Mouse (Mus musculus): Measurements from ENCODE around the gene Tor4a. TPM values are rescaled to one million over a fixed set of nuclear protein-coding genes. Genes with fewer than 3 reads are reported as not detected.

Tor4a gene
- polyA plus RNA-seq (2015; fragmentation: Nextera tagmentation; extraction: Ambion mirVana), result 16.0 and 16.8 TPM in 2 replicates

DNA sequence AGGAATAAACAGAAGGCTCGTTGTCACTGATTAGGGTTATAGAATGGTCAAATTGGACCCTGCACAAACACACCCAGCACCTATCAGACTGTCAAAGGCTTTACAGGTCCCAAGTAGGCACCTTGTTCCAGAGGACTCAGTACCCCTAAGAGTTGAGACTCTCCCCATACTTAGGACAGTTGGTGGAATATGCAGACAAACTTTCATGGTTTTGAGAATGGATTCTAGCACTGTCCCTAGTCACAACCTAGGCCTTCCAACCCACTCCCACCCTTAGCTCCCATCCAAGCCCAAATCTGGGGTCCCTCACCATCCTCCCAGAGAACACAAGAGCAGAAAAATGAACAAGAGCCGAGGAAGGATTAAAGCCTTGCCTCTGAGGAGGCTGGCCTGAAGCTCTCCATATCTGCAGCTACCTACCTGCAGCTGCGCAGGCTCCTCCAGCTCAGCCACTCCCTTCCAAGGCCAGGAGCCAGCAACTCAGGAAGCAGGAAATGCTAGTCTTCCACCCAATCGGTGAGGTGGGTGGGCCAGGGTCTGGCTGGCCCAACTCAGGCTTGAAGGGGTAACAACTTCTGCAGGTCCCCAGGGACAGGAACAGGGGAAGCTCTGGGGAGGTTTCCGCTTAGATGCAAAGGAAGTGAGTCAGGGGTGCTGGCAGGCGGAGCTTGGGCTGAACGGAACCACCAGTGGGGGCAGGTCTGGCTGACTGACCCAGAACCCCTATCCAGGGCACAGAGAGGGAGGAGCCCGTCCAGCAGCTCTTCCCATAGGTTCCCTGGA is at the start of gene Tor4a:
TSS of gene Tor4a (minus strand) at position 715 of the 783 bp plus-strand sequence.
- H3K36me3 ChIP-seq (ENCODE audit: insufficient read depth, low read length), result peaks cover 25% of the 10 kb centered on the region
- peak; percentile 79 for ATAC-seq (ENCODE audit: low FRiP score, low TSS enrichment)
- peak within 1 kb of the TSS; percentile 48 for H3K4me3 ChIP-seq (ENCODE audit: low read length)
- peak within 1 kb of the TSS; percentile 58 for H3K9ac ChIP-seq (replicated peaks; ENCODE audit: low read length)
- H3K27me3 ChIP-seq (ENCODE audit: insufficient read depth, low read length), result peaks cover 12% of the 10 kb centered on the region
- H3K4me2 ChIP-seq (replicated peaks; ENCODE audit: low read depth, low read length), result peak within 1 kb of the TSS; percentile 70
- 7% methylated on average over 8 of the region's 8 CpGs for WGBS
- H3K4me1 ChIP-seq (ENCODE audit: insufficient read depth, low read length), result peaks cover 40% of the 10 kb centered on the region
- no peaks in the 10 kb centered on the region for H3K9me3 ChIP-seq (ENCODE audit: low read length)
- H3K27ac ChIP-seq (ENCODE audit: low read length), result peak within 1 kb of the TSS; percentile 88

DNA sequence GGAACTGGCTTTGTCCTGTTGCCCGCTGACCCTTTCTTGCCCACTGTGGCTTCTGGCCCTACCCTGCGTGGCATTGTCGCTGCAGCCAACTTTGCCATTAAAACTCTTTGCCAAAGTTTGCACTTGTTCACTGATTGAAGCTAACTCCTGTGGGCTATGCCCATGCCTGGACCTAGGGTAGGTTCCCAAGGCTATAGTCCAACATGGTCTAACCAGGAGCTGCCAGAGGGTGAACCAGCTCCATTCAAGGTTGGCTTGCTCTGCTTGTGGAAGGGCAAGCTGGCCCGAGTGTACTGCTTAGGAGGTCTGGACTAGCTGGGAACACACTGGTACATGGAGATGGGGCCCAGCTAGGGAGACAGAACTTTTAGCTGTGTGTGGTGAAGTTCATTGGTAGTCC is 47.5 kb upstream of the Tor4a start:
- no peak overlapping the region for H3K4me2 ChIP-seq (replicated peaks; ENCODE audit: low read depth, low read length)
- H3K27ac ChIP-seq (ENCODE audit: low read length), result no peak overlapping the region
- H3K36me3 ChIP-seq (ENCODE audit: insufficient read depth, low read length), result peaks cover 19% of the 10 kb centered on the region
- ATAC-seq (ENCODE audit: low FRiP score, low TSS enrichment), result no peak
- H3K9me3 ChIP-seq (ENCODE audit: low read length), result no peaks in the 10 kb centered on the region
- no peak overlapping the region for H3K9ac ChIP-seq (replicated peaks; ENCODE audit: low read length)
- H3K4me1 ChIP-seq (ENCODE audit: insufficient read depth, low read length), result peaks cover 26% of the 10 kb centered on the region
- H3K4me3 ChIP-seq (ENCODE audit: low read length), result no peak overlapping the region
- 87% methylated on average over 4 of the region's 4 CpGs for WGBS
- H3K27me3 ChIP-seq (ENCODE audit: insufficient read depth, low read length), result peaks cover 20% of the 10 kb centered on the region

DNA sequence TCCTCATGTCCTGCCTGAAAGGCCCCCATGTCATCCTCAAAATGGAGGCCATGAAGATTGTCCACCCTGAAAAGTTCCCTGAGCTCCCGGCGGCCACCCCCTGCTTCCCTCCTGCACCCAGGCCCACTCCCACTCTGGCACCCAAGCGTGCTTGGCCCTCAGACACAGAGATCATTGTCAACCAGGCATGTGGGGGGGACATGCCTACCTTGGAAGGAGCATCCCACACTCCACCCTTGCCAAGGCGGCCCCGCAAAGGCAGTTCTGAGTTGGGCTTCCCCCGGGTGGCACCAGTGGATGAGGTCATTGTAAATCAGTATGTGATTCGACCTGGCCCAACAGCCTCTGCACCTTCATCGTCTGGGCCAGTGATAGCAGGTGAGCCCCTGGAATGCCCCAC is 46.7 kb upstream of the Tor4a start:
- Histone ChIP-seq H3K4me1 (ENCODE audit: insufficient read depth, low read length) (peaks cover 26% of the 10 kb centered on the region), H3K27ac (ENCODE audit: low read length) (no peak overlapping the region), H3K9me3 (ENCODE audit: low read length) (no peaks in the 10 kb centered on the region), H3K4me2 (replicated peaks; ENCODE audit: low read depth, low read length) (no peak overlapping the region), H3K4me3 (ENCODE audit: low read length) (no peak overlapping the region), H3K27me3 (ENCODE audit: insufficient read depth, low read length) (peaks cover 20% of the 10 kb centered on the region), H3K9ac (replicated peaks; ENCODE audit: low read length) (no peak overlapping the region), H3K36me3 (ENCODE audit: insufficient read depth, low read length) (peaks cover 13% of the 10 kb centered on the region)
- ATAC-seq (ENCODE audit: low FRiP score, low TSS enrichment), result no peak
- 82% methylated on average over 8 of the region's 8 CpGs for WGBS

DNA sequence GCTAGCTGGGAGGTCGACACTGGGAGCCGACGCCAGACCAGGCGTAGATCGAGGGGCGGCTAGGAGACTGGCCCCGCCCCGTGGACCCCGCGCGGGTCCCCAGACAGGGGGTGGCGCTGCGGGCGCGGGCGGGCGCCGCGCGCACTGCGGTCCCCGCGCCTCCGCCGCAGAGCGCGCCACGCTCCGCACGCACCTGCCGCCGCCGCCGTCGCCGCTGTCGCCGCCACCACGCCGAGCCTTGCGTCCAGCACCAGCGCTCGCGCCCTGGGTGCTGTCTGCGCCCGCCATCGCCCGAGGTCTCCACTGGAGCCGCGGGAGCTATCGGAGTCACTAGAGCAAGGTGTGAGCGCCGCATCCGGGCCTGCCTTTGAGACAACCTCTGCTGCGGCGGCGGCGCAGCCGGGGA is 45.4 kb upstream of the Tor4a start, which contains the start of the genes Rnf208 and Cysrt1:
TSS of gene Rnf208 (plus strand) at position 155 of the 406 bp plus-strand sequence.
TSS of gene Cysrt1 (minus strand) at position 352 of the 406 bp plus-strand sequence.
- Histone ChIP-seq H3K27ac (ENCODE audit: low read length) (peak within 1 kb of the TSS; percentile 56; the same call in 1 of the 2 replicates), H3K4me1 (ENCODE audit: insufficient read depth, low read length) (peaks cover 26% of the 10 kb centered on the region), H3K4me2 (replicated peaks; ENCODE audit: low read depth, low read length) (peak within 1 kb of the TSS; percentile 97), H3K36me3 (ENCODE audit: insufficient read depth, low read length) (0 out of 2 replicates have a peak, but pooled peaks cover 6% of the 10 kb centered on the region), H3K27me3 (ENCODE audit: insufficient read depth, low read length) (peaks cover 20% of the 10 kb centered on the region), H3K9me3 (ENCODE audit: low read length) (no peaks in the 10 kb centered on the region), H3K9ac (replicated peaks; ENCODE audit: low read length) (peak within 1 kb of the TSS; percentile 78), H3K4me3 (ENCODE audit: low read length) (peak within 1 kb of the TSS; percentile 63)
- ATAC-seq (ENCODE audit: low FRiP score, low TSS enrichment), result no peak
- 0% methylated on average over 56 of the region's 59 CpGs for WGBS

DNA sequence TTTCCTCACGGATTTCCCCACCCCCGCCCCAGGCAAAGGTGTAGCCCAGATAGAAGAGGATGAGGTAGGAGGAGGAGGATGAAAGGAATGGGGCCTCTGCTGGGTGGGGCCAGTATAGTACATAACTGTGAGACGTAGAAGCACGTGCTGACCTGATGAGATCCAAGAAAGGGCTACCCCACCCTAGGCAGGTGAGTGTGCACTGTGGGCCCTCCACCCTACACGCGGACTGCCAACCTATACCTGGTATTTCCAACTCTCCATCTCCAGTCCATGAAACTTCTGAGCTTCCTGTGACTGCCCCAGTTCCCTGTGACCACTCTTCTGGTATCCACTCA is 44.7 kb upstream of the Tor4a start:
- peak overlapping the region; percentile 63 for H3K4me3 ChIP-seq (ENCODE audit: low read length)
- 0 out of 2 replicates have a peak overlapping the region, but pooled peaks have one; percentile 56 for H3K27ac ChIP-seq (ENCODE audit: low read length)
- peaks cover 20% of the 10 kb centered on the region for H3K27me3 ChIP-seq (ENCODE audit: insufficient read depth, low read length)
- whole genome bisulfite sequencing, result 12% methylated on average over 6 of the region's 6 CpGs
- 0 out of 2 replicates have a peak, but pooled peaks cover 3% of the 10 kb centered on the region for H3K36me3 ChIP-seq (ENCODE audit: insufficient read depth, low read length)
- H3K4me1 ChIP-seq (ENCODE audit: insufficient read depth, low read length), result peaks cover 26% of the 10 kb centered on the region
- peak overlapping the region; percentile 78; the same call in 1 of the 2 replicates for H3K9ac ChIP-seq (replicated peaks; ENCODE audit: low read length)
- peak overlapping the region; percentile 97 for H3K4me2 ChIP-seq (replicated peaks; ENCODE audit: low read depth, low read length)
- no peak for ATAC-seq (ENCODE audit: low FRiP score, low TSS enrichment)
- no peaks in the 10 kb centered on the region for H3K9me3 ChIP-seq (ENCODE audit: low read length)

DNA sequence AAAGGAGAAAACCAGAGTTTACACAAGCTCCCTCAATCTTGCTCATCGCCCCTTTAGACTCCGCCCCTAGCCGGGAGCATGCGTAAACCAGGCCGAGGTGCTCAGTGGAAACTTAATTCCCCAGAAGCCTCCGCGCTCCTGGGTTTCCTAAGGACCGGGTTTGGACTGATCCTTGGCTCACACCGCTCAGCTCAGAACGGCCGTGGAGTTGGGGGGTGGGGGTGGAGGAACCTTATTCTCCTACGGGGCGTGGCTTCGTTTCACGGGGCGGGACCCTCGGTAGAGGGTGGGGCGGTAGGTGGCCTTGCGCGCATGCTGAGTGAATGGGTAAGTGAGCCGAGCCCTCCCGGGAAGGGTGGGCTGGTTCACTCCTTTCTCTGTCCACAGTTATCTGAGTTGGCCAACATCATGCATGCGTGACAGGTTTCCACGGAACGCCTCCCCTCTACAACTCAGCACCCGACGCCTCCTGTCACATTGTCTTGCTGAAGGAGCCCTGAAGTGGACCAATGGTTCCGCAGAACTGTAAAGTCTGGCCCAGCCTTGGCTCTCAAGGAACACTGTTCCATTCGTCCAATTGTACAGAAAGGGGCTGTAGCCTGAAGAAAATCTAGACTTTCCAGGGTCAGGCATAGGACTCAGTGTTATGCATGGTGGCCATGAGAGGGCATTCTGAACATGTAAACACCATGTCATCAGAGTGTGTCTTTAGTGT is 44.2 kb upstream of the Tor4a start:
- Histone ChIP-seq H3K4me3 (ENCODE audit: low read length) (peak overlapping the region; percentile 63), H3K27me3 (ENCODE audit: insufficient read depth, low read length) (peaks cover 20% of the 10 kb centered on the region), H3K36me3 (ENCODE audit: insufficient read depth, low read length) (0 out of 2 replicates have a peak, but pooled peaks cover 3% of the 10 kb centered on the region), H3K27ac (ENCODE audit: low read length) (peak overlapping the region; percentile 56), H3K9me3 (ENCODE audit: low read length) (no peaks in the 10 kb centered on the region), H3K4me1 (ENCODE audit: insufficient read depth, low read length) (peaks cover 26% of the 10 kb centered on the region), H3K4me2 (replicated peaks; ENCODE audit: low read depth, low read length) (peak overlapping the region; percentile 97), H3K9ac (replicated peaks; ENCODE audit: low read length) (peak overlapping the region; percentile 55)
- ATAC-seq (ENCODE audit: low FRiP score, low TSS enrichment), result peak; percentile 88
- 1% methylated on average over 29 of the region's 29 CpGs for WGBS

DNA sequence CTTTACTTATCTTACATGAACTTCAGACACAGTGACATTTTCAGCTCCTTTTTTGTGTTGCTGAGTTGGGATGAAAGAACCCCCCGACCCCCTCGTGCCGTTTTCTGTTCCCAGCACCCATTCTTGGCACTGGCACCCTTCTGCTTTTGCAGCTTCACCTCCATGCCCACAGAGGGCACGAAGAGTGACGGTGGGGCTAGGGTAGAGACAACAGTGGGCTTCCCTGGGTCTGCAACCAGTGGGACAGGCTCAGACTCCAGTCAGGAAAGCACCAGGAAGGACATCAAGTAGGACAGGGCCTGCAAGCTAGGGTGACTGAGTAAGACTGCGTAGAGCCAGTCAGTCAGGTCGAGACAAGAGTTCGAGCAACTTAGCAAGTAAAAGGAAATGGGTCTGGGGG is 43.6 kb upstream of the Tor4a start:
- no peaks in the 10 kb centered on the region for H3K9me3 ChIP-seq (ENCODE audit: low read length)
- ATAC-seq (ENCODE audit: low FRiP score, low TSS enrichment), result peak; percentile 12
- peak overlapping the region; percentile 55 for H3K9ac ChIP-seq (replicated peaks; ENCODE audit: low read length)
- peak overlapping the region; percentile 97 for H3K4me2 ChIP-seq (replicated peaks; ENCODE audit: low read depth, low read length)
- WGBS, result 51% methylated on average over 8 of the region's 8 CpGs
- H3K36me3 ChIP-seq (ENCODE audit: insufficient read depth, low read length), result 0 out of 2 replicates have a peak, but pooled peaks cover under 1% of the 10 kb centered on the region
- peak overlapping the region; percentile 56 for H3K27ac ChIP-seq (ENCODE audit: low read length)
- peaks cover 26% of the 10 kb centered on the region for H3K4me1 ChIP-seq (ENCODE audit: insufficient read depth, low read length)
- peak overlapping the region; percentile 63 for H3K4me3 ChIP-seq (ENCODE audit: low read length)
- H3K27me3 ChIP-seq (ENCODE audit: insufficient read depth, low read length), result peaks cover 20% of the 10 kb centered on the region

DNA sequence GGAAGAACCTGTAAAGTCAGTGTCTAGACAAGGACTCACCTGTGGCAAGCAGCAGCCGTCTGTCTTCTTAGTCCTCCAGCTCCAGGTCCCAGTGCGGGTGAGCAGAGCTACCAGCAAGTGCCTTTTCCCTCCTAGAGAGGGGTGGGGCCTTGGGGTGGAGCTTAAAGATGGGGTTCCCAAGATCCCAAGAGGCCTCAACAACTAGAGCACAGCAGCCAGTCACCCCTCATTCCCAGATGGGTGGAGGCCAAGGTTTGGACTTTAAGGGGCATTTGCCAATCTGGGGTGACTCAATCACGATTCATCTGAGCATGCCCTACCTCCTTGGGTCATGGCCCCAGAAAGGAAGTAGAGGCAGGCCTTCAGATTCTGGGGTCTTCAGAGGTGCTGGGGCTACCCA is 43.1 kb upstream of the Tor4a start:
- H3K27ac ChIP-seq (ENCODE audit: low read length), result no peak overlapping the region
- WGBS, result 86% methylated on average over 3 of the region's 3 CpGs

DNA sequence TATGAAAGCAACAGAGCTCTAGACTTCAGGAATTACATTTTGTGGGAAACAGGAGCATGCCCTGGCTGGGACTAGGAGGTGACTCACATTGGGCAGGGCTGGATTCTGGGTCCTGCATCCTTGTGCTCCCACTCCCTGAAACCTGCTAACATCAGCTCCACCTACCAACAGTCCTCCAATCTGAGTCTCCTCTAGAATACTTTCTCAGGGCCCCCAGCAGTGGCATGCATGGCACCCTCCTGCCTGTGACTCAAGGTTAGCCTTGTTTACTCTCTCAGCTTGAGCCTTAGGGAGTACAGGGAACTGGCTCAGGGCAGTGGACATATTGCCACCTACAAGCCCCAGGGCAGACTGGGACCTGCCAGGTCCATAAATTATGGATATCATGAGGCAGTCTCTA is 41.4 kb upstream of the Tor4a start:
- H3K9me3 ChIP-seq (ENCODE audit: low read length), result no peaks in the 10 kb centered on the region
- peaks cover 26% of the 10 kb centered on the region for H3K4me1 ChIP-seq (ENCODE audit: insufficient read depth, low read length)
- H3K4me3 ChIP-seq (ENCODE audit: low read length), result no peak overlapping the region
- H3K4me2 ChIP-seq (replicated peaks; ENCODE audit: low read depth, low read length), result no peak overlapping the region
- no peak overlapping the region for H3K9ac ChIP-seq (replicated peaks; ENCODE audit: low read length)
- no peak for ATAC-seq (ENCODE audit: low FRiP score, low TSS enrichment)
- peak overlapping the region; percentile 45; the same call in 1 of the 2 replicates for H3K27ac ChIP-seq (ENCODE audit: low read length)
- no peaks in the 10 kb centered on the region for H3K36me3 ChIP-seq (ENCODE audit: insufficient read depth, low read length)
- peaks cover 19% of the 10 kb centered on the region for H3K27me3 ChIP-seq (ENCODE audit: insufficient read depth, low read length)

More for the DNA sequence above, 43.1 kb upstream of the Tor4a start:
- H3K9ac ChIP-seq (replicated peaks; ENCODE audit: low read length), result no peak overlapping the region
- H3K9me3 ChIP-seq (ENCODE audit: low read length), result no peaks in the 10 kb centered on the region
- H3K36me3 ChIP-seq (ENCODE audit: insufficient read depth, low read length), result no peaks in the 10 kb centered on the region
- no peak overlapping the region for H3K4me2 ChIP-seq (replicated peaks; ENCODE audit: low read depth, low read length)
- H3K4me3 ChIP-seq (ENCODE audit: low read length), result no peak overlapping the region
- H3K4me1 ChIP-seq (ENCODE audit: insufficient read depth, low read length), result peaks cover 26% of the 10 kb centered on the region
- peaks cover 20% of the 10 kb centered on the region for H3K27me3 ChIP-seq (ENCODE audit: insufficient read depth, low read length)
- no peak for ATAC-seq (ENCODE audit: low FRiP score, low TSS enrichment)
